Mouse (Mus musculus) stomach, embryonic 14.5 days (tissue): ENCODE measurements around the gene Pcp4l1. TPM values are rescaled to one million over a fixed set of nuclear protein-coding genes. Genes with fewer than 3 reads are reported as not detected.

ENCODE experiments used
- ATAC-seq: fragments of 200-750 bp; cut with Nextera tagmentation; 2 replicates; pipeline ENCODE4 v1.8.0; 2017; ENCODE audit warnings: low read depth, moderate TSS enrichment; ENCODE audit not compliant: insufficient number of reproducible peaks, insufficient read depth, low FRiP score
- H3K27ac ChIP-seq: fragments of 300-500 bp; sonication (generic); 2 replicates; pipeline ENCODE4 v1.5.1; 2014; ENCODE audit warnings: mild to moderate bottlenecking, low read length, moderate library complexity, mixed read lengths
- H3K27me3 ChIP-seq: fragments of 300-500 bp; sonication (generic); 2 replicates; pipeline ENCODE4 v1.6.1; 2014; ENCODE audit warnings: low read length, control low read depth, mixed read lengths; ENCODE audit not compliant: control insufficient read depth, insufficient read depth
- H3K36me3 ChIP-seq: fragments of 300-500 bp; sonication (generic); 2 replicates; pipeline ENCODE4 v1.6.1; 2014; ENCODE audit warnings: mild to moderate bottlenecking, control low read depth, low read length, moderate library complexity, mixed read lengths; ENCODE audit not compliant: control insufficient read depth, insufficient read depth
- H3K4me1 ChIP-seq: fragments of 300-500 bp; sonication (generic); 2 replicates; pipeline ENCODE4 v1.6.1; 2014; ENCODE audit warnings: low read length, control low read depth, mixed read lengths; ENCODE audit not compliant: control insufficient read depth, insufficient read depth
- H3K4me2 ChIP-seq: fragments of 300-500 bp; sonication (generic); replicated peaks from 2 replicates; pipeline ENCODE4 v1.6.1; 2014; ENCODE audit warnings: low read depth, low read length, control low read depth
- H3K4me3 ChIP-seq: fragments of 300-500 bp; sonication (generic); 2 replicates; pipeline ENCODE4 v1.5.1; 2014; ENCODE audit warnings: low read depth, low read length, control low read depth
- H3K9ac ChIP-seq: fragments of 300-500 bp; sonication (generic); replicated peaks from 2 replicates; pipeline ENCODE4 v1.6.1; 2014; ENCODE audit warnings: low read depth, mild to moderate bottlenecking, control low read depth, low read length, moderate library complexity, mixed read lengths
- H3K9me3 ChIP-seq: fragments of 300-500 bp; sonication (generic); 2 replicates; pipeline ENCODE4 v1.6.1; 2016; ENCODE audit warnings: low read depth, low read length, control low read depth; ENCODE audit not compliant: control insufficient read depth
- WGBS: fragments of 180-500 bp; shearing (Covaris S2); extraction: QIAGEN DNeasy Blood & Tissue Kit; methylation state at CpG from one replicate; pipeline ENCODE4 v1.1.7; 2014; 5-methylcytosine and 5-hydroxymethylcytosine counted together
- polyA plus RNA-seq: library from polyadenylated mRNA; unstranded; fragments of >200 nt; fragmentation: Nextera tagmentation; extraction: Ambion mirVana; gene quantifications from 2 replicates; pipeline ENCODE4 v1.2.1, GENCODE M21; 2014

Pcp4l1 gene
- polyA plus RNA-seq, 1 experiment from 2014 or later: 39.6 TPM

GRCm38 (mm10) chr1:171216241-171216955 is 20.3 kb upstream of the Pcp4l1 start:
- no peaks in the 10 kb centered on the region for H3K27me3 ChIP-seq
- H3K9ac ChIP-seq: no peak overlapping the region
- no peaks in the 10 kb centered on the region for H3K9me3 ChIP-seq
- no peak overlapping the region for H3K27ac ChIP-seq
- H3K4me2 ChIP-seq: no peak overlapping the region
- WGBS: 88% methylated on average over 18 of the region's 18 CpGs
- peaks cover 5% of the 10 kb centered on the region for H3K4me1 ChIP-seq
- ATAC-seq: no peak
- H3K4me3 ChIP-seq: no peak overlapping the region
- peaks cover 9% of the 10 kb centered on the region for H3K36me3 ChIP-seq

- no peaks in the 10 kb centered on the region for H3K4me1 ChIP-seq
- no peaks in the 10 kb centered on the region for H3K9me3 ChIP-seq
- no peak within 1 kb of the TSS for H3K9ac ChIP-seq
- no peak for ATAC-seq
- no peaks in the 10 kb centered on the region for H3K27me3 ChIP-seq
- H3K4me3 ChIP-seq: no peak within 1 kb of the TSS
- no peaks in the 10 kb centered on the region; the same call in 1 of the 2 replicates for H3K36me3 ChIP-seq
- 64% methylated on average over 10 of the region's 10 CpGs for WGBS
- H3K27ac ChIP-seq: no peak within 1 kb of the TSS
- no peak within 1 kb of the TSS for H3K4me2 ChIP-seq
Measured at GRCm38 (mm10) chr1:171213801-171214496, 17.9 kb upstream of the Pcp4l1 start, which contains the start of gene Nr1i3. TSS of gene Nr1i3 (plus strand) at chr1:171213970.

GRCm38 (mm10) chr1:171212854-171213253 is 16.8 kb upstream of the Pcp4l1 start:
- H3K27me3 ChIP-seq: no peaks in the 10 kb centered on the region
- no peaks in the 10 kb centered on the region for H3K4me1 ChIP-seq
- H3K9me3 ChIP-seq: no peaks in the 10 kb centered on the region
- H3K4me3 ChIP-seq: no peak overlapping the region
- H3K36me3 ChIP-seq: no peaks in the 10 kb centered on the region
- no peak for ATAC-seq
- H3K9ac ChIP-seq: no peak overlapping the region
- H3K4me2 ChIP-seq: no peak overlapping the region
- no peak overlapping the region for H3K27ac ChIP-seq
- WGBS: 46% methylated on average over 3 of the region's 3 CpGs

GRCm38 (mm10) chr1:171209409-171209808 is 13.3 kb upstream of the Pcp4l1 start:
- Histone ChIP-seq H3K36me3 (no peaks in the 10 kb centered on the region), H3K4me2 (no peak overlapping the region), H3K4me1 (no peaks in the 10 kb centered on the region), H3K9ac (no peak overlapping the region), H3K9me3 (no peaks in the 10 kb centered on the region), H3K27me3 (no peaks in the 10 kb centered on the region), H3K4me3 (no peak overlapping the region), H3K27ac (no peak overlapping the region)
- WGBS: 28% methylated on average over 4 of the region's 4 CpGs
- ATAC-seq: no peak

- no peak for ATAC-seq
- H3K27ac ChIP-seq: no peak overlapping the region
- no peak overlapping the region for H3K4me3 ChIP-seq
- H3K9me3 ChIP-seq: no peaks in the 10 kb centered on the region
- no peak overlapping the region for H3K9ac ChIP-seq
- WGBS: 70% methylated on average over 6 of the region's 6 CpGs
- no peak overlapping the region for H3K4me2 ChIP-seq
- H3K27me3 ChIP-seq: no peaks in the 10 kb centered on the region
- no peaks in the 10 kb centered on the region for H3K36me3 ChIP-seq
- H3K4me1 ChIP-seq: no peaks in the 10 kb centered on the region
Measured at GRCm38 (mm10) chr1:171205704-171206493, 9.8 kb upstream of the Pcp4l1 start.

- H3K27ac ChIP-seq: no peak overlapping the region
- H3K4me1 ChIP-seq: no peaks in the 10 kb centered on the region
- ATAC-seq: no peak
- no peak overlapping the region for H3K4me3 ChIP-seq
- no peaks in the 10 kb centered on the region for H3K9me3 ChIP-seq
- no peak overlapping the region for H3K9ac ChIP-seq
- H3K27me3 ChIP-seq: no peaks in the 10 kb centered on the region
- H3K4me2 ChIP-seq: no peak overlapping the region
- 59% methylated on average over 7 of the region's 7 CpGs for WGBS
- no peaks in the 10 kb centered on the region for H3K36me3 ChIP-seq
Measured at GRCm38 (mm10) chr1:171204249-171204644, 8.2 kb upstream of the Pcp4l1 start.

- Histone ChIP-seq H3K9me3 (no peaks in the 10 kb centered on the region), H3K36me3 (no peaks in the 10 kb centered on the region), H3K4me2 (no peak overlapping the region), H3K27me3 (no peaks in the 10 kb centered on the region), H3K9ac (no peak overlapping the region), H3K27ac (no peak overlapping the region), H3K4me1 (no peaks in the 10 kb centered on the region), H3K4me3 (no peak overlapping the region)
- 47% methylated on average over 11 of the region's 11 CpGs for WGBS
- no peak for ATAC-seq
Measured at GRCm38 (mm10) chr1:171203471-171204248, 7.6 kb upstream of the Pcp4l1 start.

- WGBS: 91% methylated on average over 1 of the region's 1 CpGs
- no peaks in the 10 kb centered on the region for H3K36me3 ChIP-seq
Measured at GRCm38 (mm10) chr1:171200769-171201168, 4.7 kb upstream of the Pcp4l1 start.

More at GRCm38 (mm10) chr1:171200769-171201168, 4.7 kb upstream of the Pcp4l1 start:
- Histone ChIP-seq H3K4me3 (no peak overlapping the region), H3K9ac (no peak overlapping the region), H3K4me2 (no peak overlapping the region), H3K27me3 (0 out of 2 replicates have a peak, but pooled peaks cover 6% of the 10 kb centered on the region), H3K4me1 (peaks cover 1% of the 10 kb centered on the region; the same call in 1 of the 2 replicates), H3K27ac (no peak overlapping the region), H3K9me3 (no peaks in the 10 kb centered on the region)
- no peak for ATAC-seq
